In the genomic region with DNA sequence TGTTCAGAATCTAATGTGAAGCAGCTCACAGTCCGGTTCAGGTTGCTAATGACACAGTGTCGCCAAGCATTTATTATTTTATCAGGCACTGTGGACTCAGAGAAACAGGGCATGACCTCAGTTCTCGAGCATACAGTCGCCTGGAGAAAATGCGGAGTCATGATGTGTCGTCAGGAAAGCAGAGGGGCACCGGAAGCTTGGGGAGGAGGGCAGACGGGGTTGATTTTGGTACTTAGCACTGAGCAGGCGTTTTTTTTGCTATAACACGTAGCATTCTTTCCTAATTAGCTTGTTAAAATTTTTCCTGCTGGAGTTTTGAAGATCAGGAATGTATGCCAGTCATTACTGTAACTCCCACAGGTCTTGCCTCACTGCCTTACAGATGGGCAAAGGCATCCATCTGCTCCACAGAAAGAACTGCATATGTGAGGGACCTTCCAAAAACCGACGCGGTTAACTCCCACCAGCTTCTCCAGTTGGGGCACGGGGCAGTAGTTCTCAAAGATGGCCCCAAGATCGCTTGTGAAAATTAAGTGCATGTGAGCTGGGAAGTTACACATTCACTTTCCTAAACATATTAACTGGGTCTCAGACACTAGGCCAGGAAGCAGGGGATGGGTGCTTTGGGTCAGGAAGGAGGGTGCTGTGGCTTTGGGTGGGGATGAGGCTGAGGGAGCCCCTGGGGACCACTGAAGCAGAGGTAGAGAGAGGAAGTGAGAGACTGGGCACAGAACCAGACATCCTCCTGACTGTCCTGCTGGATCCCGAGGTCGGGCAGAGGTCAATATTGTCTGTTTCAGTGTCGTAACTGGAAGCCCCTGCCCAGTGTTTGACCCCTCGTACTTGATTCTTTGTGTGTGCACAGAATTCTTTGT, we compare ENCODE assay signal across 8 mouse cellular contexts. TPM values are rescaled to one million over a fixed set of nuclear protein-coding genes. Genes with fewer than 3 reads are reported as not detected.
A peak's percentile ranks its signal among the peaks of the same experiment; 100 is the strongest.
DNase-seq lines count a peak whose midpoint lies in the region; ATAC-seq lines count a peak whose summit lies in the region.

No protein-coding gene starts in this region.

- ATAC-seq in forebrain, embryonic 12.5 days (ENCODE audit: low FRiP score): no peak
- no peak; the same call in 1 of the 2 replicates for ATAC-seq in forebrain, embryonic 16.5 days
- ATAC-seq in megakaryocyte-erythroid progenitor cell, adult 5-6 weeks (replicated peaks; ENCODE audit: low FRiP score, low TSS enrichment, poor library complexity, severe bottlenecking): peak; percentile 77

- WGBS in forebrain, embryonic 12.5 days: 53% methylated on average over 19 of the region's 19 CpGs
- WGBS in forebrain, embryonic 16.5 days: 50% methylated on average over 19 of the region's 19 CpGs

- H3K9me3 ChIP-seq in forebrain, embryonic 12.5 days: no peaks in the 10 kb centered on the region
- H3K9me3 ChIP-seq in forebrain, embryonic 16.5 days (ENCODE audit: control insufficient read depth, low read length): no peaks in the 10 kb centered on the region

- H3K36me3 ChIP-seq in forebrain, embryonic 12.5 days (replicated peaks): no peaks in the 10 kb centered on the region
- H3K36me3 ChIP-seq in forebrain, embryonic 16.5 days (ENCODE audit: control insufficient read depth, insufficient read depth): no peaks in the 10 kb centered on the region

- H3K9ac ChIP-seq in forebrain, embryonic 12.5 days: no peak overlapping the region
- H3K9ac ChIP-seq in forebrain, embryonic 16.5 days (replicated peaks; ENCODE audit: low read depth, low read length): no peak overlapping the region

- H3K4me2 ChIP-seq in forebrain, embryonic 12.5 days: no peak overlapping the region
- no peak overlapping the region for H3K4me2 ChIP-seq in forebrain, embryonic 16.5 days (ENCODE audit: low read length)

- 0 out of 2 replicates have a peak overlapping the region, but pooled peaks have one; percentile 25 for H3K27ac ChIP-seq in forebrain, embryonic 12.5 days
- H3K27ac ChIP-seq in forebrain, embryonic 16.5 days (ENCODE audit: low read length): no peak overlapping the region

- no peak overlapping the region for H3K4me3 ChIP-seq in forebrain, embryonic 12.5 days (replicated peaks)
- H3K4me3 ChIP-seq in forebrain, embryonic 16.5 days (replicated peaks; ENCODE audit: low read length): no peak overlapping the region

- DNase-seq in R1 (ENCODE audit: low read depth, low spot score): peak; percentile 84
- DNase-seq in kidney, adult 9 months: peak; percentile 67
- no peak for DNase-seq in frontal cortex, postnatal 36 days (ENCODE audit: low spot score in 2 of 2)
- DNase-seq in adrenal gland, adult 8-10 months: no peak
- DNase-seq in frontal cortex, postnatal 25 days (ENCODE audit: low spot score in 2 of 2): no peak

- peaks cover 22% of the 10 kb centered on the region for H3K4me1 ChIP-seq in forebrain, embryonic 12.5 days
- peaks cover 10% of the 10 kb centered on the region for H3K4me1 ChIP-seq in forebrain, embryonic 16.5 days (replicated peaks; ENCODE audit: control insufficient read depth, insufficient read depth, low read length)

- no peaks in the 10 kb centered on the region for H3K27me3 ChIP-seq in forebrain, embryonic 12.5 days
- H3K27me3 ChIP-seq in forebrain, embryonic 16.5 days (replicated peaks; ENCODE audit: control insufficient read depth, insufficient read depth, low read length): no peaks in the 10 kb centered on the region

RNA-seq across cellular contexts. Expression of gene Txnrd1, which starts 19.4 kb away (rescaled TPM):
- polyA plus RNA-seq in forebrain, embryonic 12.5 days (2016; fragmentation: Nextera tagmentation; extraction: Ambion mirVana): 183 and 206 TPM in 2 replicates
- 157 and 179 TPM in 2 replicates for polyA plus RNA-seq in forebrain, embryonic 16.5 days (2015; fragmentation: Nextera tagmentation; extraction: Ambion mirVana)
- 49.0 and 54.4 TPM in 2 replicates for total RNA-seq in megakaryocyte-erythroid progenitor cell, adult 5-6 weeks (2014; fragmentation: Nextera tagmentation)
- 88.2 and 94.7 TPM in 2 replicates for total RNA-seq in megakaryocyte-erythroid progenitor cell, adult 5-6 weeks (2017)
- total RNA-seq in adrenal gland, adult 8-10 months (2022): 100 to 1,000 TPM in 2 of 4 experiments, 10 to 100 TPM in 2; 75.8 to 107 (median 91.5) TPM

RNA-seq across cellular contexts. Expression of gene Nfyb, which starts 50.4 kb away (rescaled TPM):
- 68.7 and 72.8 TPM in 2 replicates for polyA plus RNA-seq in forebrain, embryonic 12.5 days (2016; fragmentation: Nextera tagmentation; extraction: Ambion mirVana)
- 60.1 and 72.9 TPM in 2 replicates for polyA plus RNA-seq in forebrain, embryonic 16.5 days (2015; fragmentation: Nextera tagmentation; extraction: Ambion mirVana)
- total RNA-seq in megakaryocyte-erythroid progenitor cell, adult 5-6 weeks (2014; fragmentation: Nextera tagmentation): 41.2 and 50.7 TPM in 2 replicates
- total RNA-seq in megakaryocyte-erythroid progenitor cell, adult 5-6 weeks (2017): 84.3 and 108 TPM in 2 replicates
- total RNA-seq in adrenal gland, adult 8-10 months (2022): 10 to 100 TPM; 16.5 to 28.9 (median 24.6) TPM

RNA-seq across cellular contexts. Expression of gene Eid3, which starts 52.1 kb away (rescaled TPM):
- polyA plus RNA-seq in forebrain, embryonic 12.5 days (2016; fragmentation: Nextera tagmentation; extraction: Ambion mirVana): 0.90 and 1.2 TPM in 2 replicates
- 0.37 TPM in 2 replicates for polyA plus RNA-seq in forebrain, embryonic 16.5 days (2015; fragmentation: Nextera tagmentation; extraction: Ambion mirVana)
- 3.6 and 7.4 TPM in 2 replicates for total RNA-seq in megakaryocyte-erythroid progenitor cell, adult 5-6 weeks (2014; fragmentation: Nextera tagmentation)
- total RNA-seq in megakaryocyte-erythroid progenitor cell, adult 5-6 weeks (2017): 3.9 TPM in 1 of 2 replicates, not detected in the other
- 1 to 10 TPM; 1.5 to 3.5 (median 3.0) TPM for total RNA-seq in adrenal gland, adult 8-10 months (2022)

Comparison
In these comparisons a context has a peak if more than half of its experiments do, and no peak if none do; other contexts are left out.
1. DNase-seq: peak in R1 (single experiment) and kidney, adult 9 months (single experiment); none in frontal cortex, postnatal 36 days (0 of 2), adrenal gland, adult 8-10 months (single experiment) and frontal cortex, postnatal 25 days (0 of 2).